Mouse (Mus musculus) liver, embryonic 14.5 days (tissue): ENCODE results near the gene Trmt1l.

Experiments used
- CTCF ChIP-seq: IDR thresholded peaks from 2 replicates; pipeline ENCODE4 v1.5.1; 2016; ENCODE audit warnings: antibody characterized with exemption, low read depth, control low read depth
- EP300 ChIP-seq: IDR thresholded peaks from 2 replicates; pipeline ENCODE4 v1.6.1; 2016; ENCODE audit warnings: antibody characterized with exemption, low read depth

GRCm38 (mm10) chr1:151498381-151498780 lies 70.0 kb downstream of the Trmt1l start:
- TF ChIP-seq CTCF (no peak), EP300 (no peak)
